Mouse (Mus musculus): ENCODE results near the gene Mrpl53. TPM values are rescaled to one million over a fixed set of nuclear protein-coding genes. Genes with fewer than 3 reads are reported as not detected.

The Mrpl53 gene
- polyA plus RNA-seq, 1 experiment, result 82.0 TPM

DNA sequence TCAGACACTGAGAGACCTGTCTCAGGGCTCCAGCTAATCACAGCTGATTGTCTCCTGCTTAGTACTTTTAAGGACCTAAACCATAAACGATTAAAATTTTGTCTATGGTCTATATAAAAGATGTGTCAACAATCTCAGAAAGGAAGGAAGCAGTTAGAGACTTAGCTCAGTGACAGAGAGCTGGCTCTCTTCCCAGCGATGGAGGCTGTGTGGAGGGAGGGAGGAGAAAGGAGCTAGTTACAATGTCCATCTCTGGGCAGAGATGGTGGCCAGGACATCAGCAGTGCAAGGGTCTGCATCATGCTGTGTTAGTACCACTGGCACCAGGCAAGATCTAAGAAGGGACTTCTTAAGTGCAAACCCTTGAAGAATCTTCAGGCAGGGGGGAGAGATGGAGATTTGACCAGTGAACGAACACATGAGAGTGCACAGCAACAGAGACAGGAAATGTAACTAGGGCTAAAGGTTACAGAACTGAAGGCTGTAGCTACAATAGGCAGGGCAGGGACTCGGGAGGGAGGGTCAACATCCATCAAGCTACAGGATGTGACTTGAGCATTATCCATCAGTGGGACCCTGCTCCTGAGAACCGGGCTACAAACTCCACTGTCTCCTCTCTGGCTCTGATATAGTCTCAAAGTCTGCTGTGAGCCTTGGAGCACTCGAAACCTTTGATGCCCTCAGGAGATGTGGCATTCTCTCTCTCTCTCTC is 16.3 kb upstream of the Mrpl53 start:
- H3K27me3 ChIP-seq (ENCODE audit: control insufficient read depth, insufficient read depth, low read length), result peaks cover 17% of the 10 kb centered on the region
- peaks cover 6% of the 10 kb centered on the region for H3K4me1 ChIP-seq (ENCODE audit: control insufficient read depth, insufficient read depth, insufficient read length, low read length)
- no peak for TF ChIP-seq POLR2A (IDR thresholded peaks at IDR 0.05; ENCODE audit: low read depth, low read length)
- no peak for TF ChIP-seq CTCF (IDR thresholded peaks at IDR 0.05; ENCODE audit: extremely low read depth, insufficient read length, insufficient replicate concordance, low read depth, low read length)
- WGBS, result 18% methylated on average over 6 of the region's 6 CpGs
- no peak overlapping the region for H3K4me3 ChIP-seq (ENCODE audit: low read depth, low read length)
- H3K27ac ChIP-seq (ENCODE audit: insufficient read depth, low read depth, low read length), result no peak overlapping the region
- no peaks in the 10 kb centered on the region for H3K36me3 ChIP-seq (ENCODE audit: control insufficient read depth, insufficient read depth, low read length)

GRCm38 (mm10) chr6:83095968-83096367 is 12.9 kb upstream of the Mrpl53 start:
- Histone ChIP-seq H3K4me3 (ENCODE audit: low read depth, low read length) (no peak overlapping the region), H3K27me3 (ENCODE audit: control insufficient read depth, insufficient read depth, low read length) (no peaks in the 10 kb centered on the region), H3K27ac (ENCODE audit: insufficient read depth, low read depth, low read length) (no peak overlapping the region), H3K4me1 (ENCODE audit: control insufficient read depth, insufficient read depth, insufficient read length, low read length) (peaks cover 4% of the 10 kb centered on the region; the same call in 1 of the 2 replicates), H3K36me3 (ENCODE audit: control insufficient read depth, insufficient read depth, low read length) (no peaks in the 10 kb centered on the region)
- TF ChIP-seq POLR2A (IDR thresholded peaks at IDR 0.05; ENCODE audit: low read depth, low read length), result no peak
- TF ChIP-seq CTCF (IDR thresholded peaks at IDR 0.05; ENCODE audit: extremely low read depth, insufficient read length, insufficient replicate concordance, low read depth, low read length), result no peak
- WGBS, result 77% methylated on average over 6 of the region's 6 CpGs

- Histone ChIP-seq H3K4me3 (ENCODE audit: low read depth, low read length) (no peak overlapping the region), H3K4me1 (ENCODE audit: control insufficient read depth, insufficient read depth, insufficient read length, low read length) (peaks cover 11% of the 10 kb centered on the region), H3K27me3 (ENCODE audit: control insufficient read depth, insufficient read depth, low read length) (no peaks in the 10 kb centered on the region), H3K36me3 (ENCODE audit: control insufficient read depth, insufficient read depth, low read length) (no peaks in the 10 kb centered on the region), H3K27ac (ENCODE audit: insufficient read depth, low read depth, low read length) (no peak overlapping the region; the same call in 1 of the 2 replicates)
- WGBS, result 31% methylated on average over 2 of the region's 2 CpGs
- TF ChIP-seq CTCF (IDR thresholded peaks at IDR 0.05; ENCODE audit: extremely low read depth, insufficient read length, insufficient replicate concordance, low read depth, low read length) (no peak), POLR2A (IDR thresholded peaks at IDR 0.05; ENCODE audit: low read depth, low read length) (no peak)
These were observed 10.4 kb upstream of the Mrpl53 start for GRCm38 (mm10) chr6:83098411-83098810.

DNA sequence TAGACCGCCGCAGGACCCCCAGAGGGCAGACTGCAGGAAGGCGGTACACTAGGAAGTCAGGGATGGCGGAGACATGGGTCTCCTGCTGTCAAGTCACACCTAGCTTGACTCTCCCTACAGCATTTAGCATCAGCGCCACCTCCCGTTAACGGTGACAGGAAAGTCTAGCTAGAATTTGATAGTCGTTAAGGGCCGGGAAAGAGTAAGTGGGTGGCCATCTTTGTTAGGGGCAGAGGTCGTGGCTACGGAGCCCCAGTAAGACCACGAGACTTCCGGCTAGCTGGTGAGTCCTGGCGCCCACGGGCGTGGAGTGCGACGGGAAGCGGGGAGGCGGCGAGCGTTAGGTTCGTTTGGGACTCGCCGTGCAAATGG is 7.5 kb upstream of the Mrpl53 start, which contains the start of the genes Ccdc142 and Gm42688:
Gene Ccdc142 (plus strand): TSS at position 286 of the 372 bp plus-strand sequence.
Gene Gm42688 (plus strand): TSS at position 302 of the 372 bp plus-strand sequence.
- Histone ChIP-seq H3K27me3 (ENCODE audit: control insufficient read depth, insufficient read depth, low read length) (no peaks in the 10 kb centered on the region), H3K4me3 (ENCODE audit: low read depth, low read length) (peak within 1 kb of the TSS; percentile 86), H3K36me3 (ENCODE audit: control insufficient read depth, insufficient read depth, low read length) (peaks cover 2% of the 10 kb centered on the region; the same call in 1 of the 2 replicates), H3K27ac (ENCODE audit: insufficient read depth, low read depth, low read length) (peak within 1 kb of the TSS; percentile 77), H3K4me1 (ENCODE audit: control insufficient read depth, insufficient read depth, insufficient read length, low read length) (peaks cover 13% of the 10 kb centered on the region)
- peak; percentile 47; the same call in 1 of the 2 replicates for TF ChIP-seq POLR2A (IDR thresholded peaks at IDR 0.05; ENCODE audit: low read depth, low read length)
- peak; percentile 53; the same call in 1 of the 2 replicates for TF ChIP-seq CTCF (IDR thresholded peaks at IDR 0.05; ENCODE audit: extremely low read depth, insufficient read length, insufficient replicate concordance, low read depth, low read length)
- under 1% methylated on average over 25 of the region's 25 CpGs for WGBS

GRCm38 (mm10) chr6:83101688-83102556 is 6.9 kb upstream of the Mrpl53 start:
- WGBS, result under 1% methylated on average over 73 of the region's 74 CpGs
- Histone ChIP-seq H3K27me3 (ENCODE audit: control insufficient read depth, insufficient read depth, low read length) (no peaks in the 10 kb centered on the region), H3K4me1 (ENCODE audit: control insufficient read depth, insufficient read depth, insufficient read length, low read length) (peaks cover 13% of the 10 kb centered on the region), H3K4me3 (ENCODE audit: low read depth, low read length) (peak overlapping the region; percentile 86), H3K27ac (ENCODE audit: insufficient read depth, low read depth, low read length) (peak overlapping the region; percentile 77), H3K36me3 (ENCODE audit: control insufficient read depth, insufficient read depth, low read length) (peaks cover 3% of the 10 kb centered on the region; the same call in 1 of the 2 replicates)
- TF ChIP-seq POLR2A (IDR thresholded peaks at IDR 0.05; ENCODE audit: low read depth, low read length) (peak; percentile 31; the same call in 1 of the 2 replicates), CTCF (IDR thresholded peaks at IDR 0.05; ENCODE audit: extremely low read depth, insufficient read length, insufficient replicate concordance, low read depth, low read length) (peak; percentile 31; the same call in 1 of the 2 replicates)

DNA sequence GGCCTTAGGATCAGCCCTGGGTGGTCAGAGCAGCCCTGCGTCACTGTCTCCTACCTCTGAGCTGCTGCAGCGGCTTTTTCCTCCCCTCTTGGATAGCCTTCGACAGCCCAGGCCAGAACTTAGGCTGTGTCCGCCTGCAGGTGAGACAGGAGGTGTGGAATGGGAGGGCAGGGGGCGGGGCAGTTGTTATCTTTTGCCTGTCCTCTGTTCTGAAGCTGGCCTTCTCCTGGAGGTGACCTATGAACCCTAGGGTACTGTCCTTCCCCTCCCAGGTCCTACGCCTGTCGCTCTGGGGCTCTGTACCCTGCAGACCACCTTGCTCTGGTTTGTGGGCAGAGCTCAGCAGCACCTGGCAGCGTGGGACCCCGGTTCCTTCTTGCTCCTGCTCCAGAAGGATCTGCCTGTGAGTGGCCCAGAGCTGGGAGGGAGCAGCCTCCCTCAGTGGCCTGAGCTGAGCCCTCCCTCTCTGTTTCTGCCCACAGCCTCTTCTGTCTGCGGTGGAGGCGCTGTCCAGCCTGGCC is 5.7 kb upstream of the Mrpl53 start:
- Histone ChIP-seq H3K36me3 (ENCODE audit: control insufficient read depth, insufficient read depth, low read length) (peaks cover 5% of the 10 kb centered on the region; the same call in 1 of the 2 replicates), H3K4me1 (ENCODE audit: control insufficient read depth, insufficient read depth, insufficient read length, low read length) (peaks cover 19% of the 10 kb centered on the region), H3K4me3 (ENCODE audit: low read depth, low read length) (peak overlapping the region; percentile 86), H3K27me3 (ENCODE audit: control insufficient read depth, insufficient read depth, low read length) (no peaks in the 10 kb centered on the region), H3K27ac (ENCODE audit: insufficient read depth, low read depth, low read length) (peak overlapping the region; percentile 77)
- TF ChIP-seq CTCF (IDR thresholded peaks at IDR 0.05; ENCODE audit: extremely low read depth, insufficient read length, insufficient replicate concordance, low read depth, low read length) (peak; percentile 7; the same call in 1 of the 2 replicates), POLR2A (IDR thresholded peaks at IDR 0.05; ENCODE audit: low read depth, low read length) (peak; percentile 8; the same call in 1 of the 2 replicates)
- WGBS, result 44% methylated on average over 11 of the region's 11 CpGs
